Mouse (Mus musculus) limb, embryonic 15.5 days (tissue): ENCODE results near the gene Ampd3. TPM values are rescaled to one million over a fixed set of nuclear protein-coding genes. Genes with fewer than 3 reads are reported as not detected.

Source experiments
- ATAC-seq: fragments of 200-750 bp; cut with Nextera tagmentation; 2 replicates; pipeline ENCODE4 v1.8.0; 2017; ENCODE audit warnings: low read depth, moderate TSS enrichment; ENCODE audit not compliant: insufficient number of reproducible peaks, low FRiP score, low TSS enrichment
- H3K27ac ChIP-seq: fragments of 300-500 bp; sonication (generic); 2 replicates; pipeline ENCODE4 v1.5.1; 2015; ENCODE audit warnings: moderate library complexity, mild to moderate bottlenecking, inconsistent platforms
- H3K27me3 ChIP-seq: fragments of 300-500 bp; sonication (generic); 2 replicates; pipeline ENCODE4 v1.6.1; 2015; ENCODE audit warnings: inconsistent platforms
- H3K36me3 ChIP-seq: fragments of 300-500 bp; sonication (generic); 2 replicates; pipeline ENCODE4 v1.6.1; 2015; ENCODE audit warnings: inconsistent platforms
- H3K4me1 ChIP-seq: fragments of 300-500 bp; sonication (generic); 2 replicates; pipeline ENCODE4 v1.6.1; 2015; ENCODE audit warnings: inconsistent platforms
- H3K4me2 ChIP-seq: fragments of 300-500 bp; sonication (generic); 2 replicates; pipeline ENCODE4 v1.6.1; 2015; ENCODE audit warnings: mild to moderate bottlenecking, inconsistent platforms
- H3K4me3 ChIP-seq: fragments of 300-500 bp; sonication (generic); 2 replicates; pipeline ENCODE4 v1.5.1; 2015; ENCODE audit warnings: mild to moderate bottlenecking, inconsistent platforms
- H3K9ac ChIP-seq: fragments of 300-500 bp; sonication (generic); 2 replicates; pipeline ENCODE4 v1.6.1; 2015; ENCODE audit warnings: inconsistent platforms
- H3K9me3 ChIP-seq: fragments of 300-500 bp; sonication (generic); 2 replicates; pipeline ENCODE4 v1.6.1; 2016; ENCODE audit warnings: inconsistent platforms
- WGBS: fragments of 180-500 bp; shearing (Covaris S2); methylation state at CpG from one replicate; pipeline ENCODE4 v1.1.7; 2015; 5-methylcytosine and 5-hydroxymethylcytosine counted together
- polyA plus RNA-seq: library from polyadenylated mRNA; unstranded; fragments of >200 nt; fragmentation: Nextera tagmentation; extraction: Ambion mirVana; gene quantifications from 2 replicates; pipeline ENCODE4 v1.2.1, GENCODE M21; 2015

The Ampd3 gene
- polyA plus RNA-seq, 1 experiment from 2014 or later = 13.9 TPM

- H3K36me3 ChIP-seq = no peaks in the 10 kb centered on the region
- no peaks in the 10 kb centered on the region for H3K27me3 ChIP-seq
- H3K4me2 ChIP-seq = no peak overlapping the region
- H3K9me3 ChIP-seq = no peaks in the 10 kb centered on the region
- peaks cover 27% of the 10 kb centered on the region for H3K4me1 ChIP-seq
- no peak overlapping the region for H3K9ac ChIP-seq
- no peak overlapping the region for H3K4me3 ChIP-seq
- no peak for ATAC-seq
- WGBS = 48% methylated on average over 8 of the region's 8 CpGs
- no peak overlapping the region for H3K27ac ChIP-seq
These were observed 17.0 kb downstream of the Ampd3 start for GRCm38 (mm10) chr7:110784965-110785364.

GRCm38 (mm10) chr7:110785741-110786146, 17.7 kb downstream of the Ampd3 start:
- Histone ChIP-seq H3K27ac (no peak overlapping the region), H3K4me2 (no peak overlapping the region), H3K27me3 (no peaks in the 10 kb centered on the region), H3K36me3 (no peaks in the 10 kb centered on the region), H3K9me3 (no peaks in the 10 kb centered on the region), H3K4me3 (no peak overlapping the region), H3K4me1 (peaks cover 19% of the 10 kb centered on the region), H3K9ac (no peak overlapping the region)
- 61% methylated on average over 3 of the region's 3 CpGs for WGBS
- no peak for ATAC-seq

GRCm38 (mm10) chr7:110787310-110787709, 19.3 kb downstream of the Ampd3 start:
- H3K27ac ChIP-seq = no peak overlapping the region
- no peaks in the 10 kb centered on the region for H3K9me3 ChIP-seq
- WGBS = 65% methylated on average over 6 of the region's 6 CpGs
- H3K4me3 ChIP-seq = no peak overlapping the region
- H3K4me1 ChIP-seq = peaks cover 3% of the 10 kb centered on the region; the same call in 1 of the 2 replicates
- H3K9ac ChIP-seq = no peak overlapping the region
- no peak overlapping the region for H3K4me2 ChIP-seq
- H3K36me3 ChIP-seq = 0 out of 2 replicates have a peak, but pooled peaks cover 2% of the 10 kb centered on the region
- ATAC-seq = no peak
- no peaks in the 10 kb centered on the region for H3K27me3 ChIP-seq

- H3K9ac ChIP-seq = no peak overlapping the region
- ATAC-seq = no peak
- no peaks in the 10 kb centered on the region for H3K27me3 ChIP-seq
- H3K4me3 ChIP-seq = no peak overlapping the region
- no peak overlapping the region for H3K27ac ChIP-seq
- H3K9me3 ChIP-seq = no peaks in the 10 kb centered on the region
- H3K4me2 ChIP-seq = no peak overlapping the region
- H3K4me1 ChIP-seq = peaks cover 4% of the 10 kb centered on the region; the same call in 1 of the 2 replicates
- H3K36me3 ChIP-seq = 0 out of 2 replicates have a peak, but pooled peaks cover 2% of the 10 kb centered on the region
- 71% methylated on average over 8 of the region's 8 CpGs for WGBS
These were observed 22.9 kb downstream of the Ampd3 start for GRCm38 (mm10) chr7:110790878-110791277.

GRCm38 (mm10) chr7:110792201-110792600, 24.2 kb downstream of the Ampd3 start:
- H3K9me3 ChIP-seq = no peaks in the 10 kb centered on the region

GRCm38 (mm10) chr7:110792834-110793233, 24.8 kb downstream of the Ampd3 start:
- H3K27me3 ChIP-seq = no peaks in the 10 kb centered on the region
- no peak overlapping the region for H3K9ac ChIP-seq
- H3K4me2 ChIP-seq = no peak overlapping the region
- 67% methylated on average over 2 of the region's 2 CpGs for WGBS
- no peaks in the 10 kb centered on the region for H3K9me3 ChIP-seq
- no peak for ATAC-seq
- H3K27ac ChIP-seq = no peak overlapping the region
- H3K4me1 ChIP-seq = peaks cover 13% of the 10 kb centered on the region
- 0 out of 2 replicates have a peak, but pooled peaks cover 2% of the 10 kb centered on the region for H3K36me3 ChIP-seq
- H3K4me3 ChIP-seq = no peak overlapping the region

More at GRCm38 (mm10) chr7:110792201-110792600, 24.2 kb downstream of the Ampd3 start:
- ATAC-seq = no peak
- Histone ChIP-seq H3K9ac (no peak overlapping the region), H3K4me1 (peaks cover 13% of the 10 kb centered on the region), H3K27me3 (no peaks in the 10 kb centered on the region), H3K4me2 (no peak overlapping the region), H3K4me3 (no peak overlapping the region), H3K27ac (no peak overlapping the region), H3K36me3 (0 out of 2 replicates have a peak, but pooled peaks cover 2% of the 10 kb centered on the region)
- WGBS = 74% methylated on average over 5 of the region's 5 CpGs

- 66% methylated on average over 4 of the region's 4 CpGs for WGBS
- H3K9me3 ChIP-seq = no peaks in the 10 kb centered on the region
- no peaks in the 10 kb centered on the region for H3K27me3 ChIP-seq
- H3K36me3 ChIP-seq = 0 out of 2 replicates have a peak, but pooled peaks cover 2% of the 10 kb centered on the region
- H3K4me2 ChIP-seq = no peak overlapping the region
- no peak for ATAC-seq
- H3K4me3 ChIP-seq = no peak overlapping the region
- peaks cover 16% of the 10 kb centered on the region for H3K4me1 ChIP-seq
- no peak overlapping the region for H3K27ac ChIP-seq
- no peak overlapping the region for H3K9ac ChIP-seq
These were observed 26.7 kb downstream of the Ampd3 start for GRCm38 (mm10) chr7:110794722-110795121.

GRCm38 (mm10) chr7:110796367-110797051, 28.5 kb downstream of the Ampd3 start:
- no peaks in the 10 kb centered on the region for H3K27me3 ChIP-seq
- H3K36me3 ChIP-seq = 0 out of 2 replicates have a peak, but pooled peaks cover 2% of the 10 kb centered on the region
- peaks cover 16% of the 10 kb centered on the region for H3K4me1 ChIP-seq
- no peak overlapping the region for H3K9ac ChIP-seq
- H3K4me3 ChIP-seq = no peak overlapping the region
- no peak for ATAC-seq
- WGBS = 55% methylated on average over 12 of the region's 12 CpGs
- no peaks in the 10 kb centered on the region for H3K9me3 ChIP-seq
- no peak overlapping the region for H3K27ac ChIP-seq
- no peak overlapping the region for H3K4me2 ChIP-seq

GRCm38 (mm10) chr7:110797722-110798409, 29.9 kb downstream of the Ampd3 start:
- no peak overlapping the region for H3K9ac ChIP-seq
- H3K27me3 ChIP-seq = no peaks in the 10 kb centered on the region
- WGBS = 80% methylated on average over 11 of the region's 11 CpGs
- no peaks in the 10 kb centered on the region for H3K9me3 ChIP-seq
- H3K4me3 ChIP-seq = no peak overlapping the region
- H3K4me2 ChIP-seq = no peak overlapping the region
- H3K36me3 ChIP-seq = no peaks in the 10 kb centered on the region
- peaks cover 16% of the 10 kb centered on the region for H3K4me1 ChIP-seq
- H3K27ac ChIP-seq = no peak overlapping the region
- no peak for ATAC-seq

- H3K27me3 ChIP-seq = no peaks in the 10 kb centered on the region
- H3K4me3 ChIP-seq = no peak overlapping the region
- no peak overlapping the region for H3K4me2 ChIP-seq
- WGBS = under 1% methylated on average over 4 of the region's 4 CpGs
- no peak for ATAC-seq
- peaks cover 19% of the 10 kb centered on the region for H3K4me1 ChIP-seq
- H3K36me3 ChIP-seq = 0 out of 2 replicates have a peak, but pooled peaks cover 3% of the 10 kb centered on the region
- H3K27ac ChIP-seq = no peak overlapping the region
- H3K9me3 ChIP-seq = no peaks in the 10 kb centered on the region
- no peak overlapping the region for H3K9ac ChIP-seq
These were observed 33.0 kb downstream of the Ampd3 start for GRCm38 (mm10) chr7:110801028-110801427.

GRCm38 (mm10) chr7:110803131-110803530, 35.1 kb downstream of the Ampd3 start:
- H3K4me2 ChIP-seq = no peak overlapping the region
- peaks cover 3% of the 10 kb centered on the region; the same call in 1 of the 2 replicates for H3K36me3 ChIP-seq
- 91% methylated on average over 10 of the region's 10 CpGs for WGBS

GRCm38 (mm10) chr7:110804266-110804665, 36.3 kb downstream of the Ampd3 start:
- ATAC-seq = no peak
- H3K4me1 ChIP-seq = peaks cover 11% of the 10 kb centered on the region
- no peaks in the 10 kb centered on the region for H3K9me3 ChIP-seq
- WGBS = 61% methylated on average over 3 of the region's 3 CpGs
- H3K36me3 ChIP-seq = peaks cover 3% of the 10 kb centered on the region; the same call in 1 of the 2 replicates
- no peak overlapping the region for H3K4me2 ChIP-seq
- no peak overlapping the region for H3K27ac ChIP-seq
- H3K9ac ChIP-seq = no peak overlapping the region
- H3K4me3 ChIP-seq = no peak overlapping the region
- H3K27me3 ChIP-seq = no peaks in the 10 kb centered on the region

More at GRCm38 (mm10) chr7:110803131-110803530, 35.1 kb downstream of the Ampd3 start:
- H3K9me3 ChIP-seq = no peaks in the 10 kb centered on the region
- H3K27ac ChIP-seq = no peak overlapping the region
- H3K9ac ChIP-seq = no peak overlapping the region
- no peak for ATAC-seq
- H3K27me3 ChIP-seq = no peaks in the 10 kb centered on the region
- no peak overlapping the region for H3K4me3 ChIP-seq
- peaks cover 10% of the 10 kb centered on the region; the same call in 1 of the 2 replicates for H3K4me1 ChIP-seq
